Mouse (Mus musculus): ENCODE results near the gene Ttll13. TPM values are rescaled to one million over a fixed set of nuclear protein-coding genes. Genes with fewer than 3 reads are reported as not detected.

Ttll13 gene
- polyA plus RNA-seq, 1 experiment from 2014 or later = 1.2 TPM

DNA sequence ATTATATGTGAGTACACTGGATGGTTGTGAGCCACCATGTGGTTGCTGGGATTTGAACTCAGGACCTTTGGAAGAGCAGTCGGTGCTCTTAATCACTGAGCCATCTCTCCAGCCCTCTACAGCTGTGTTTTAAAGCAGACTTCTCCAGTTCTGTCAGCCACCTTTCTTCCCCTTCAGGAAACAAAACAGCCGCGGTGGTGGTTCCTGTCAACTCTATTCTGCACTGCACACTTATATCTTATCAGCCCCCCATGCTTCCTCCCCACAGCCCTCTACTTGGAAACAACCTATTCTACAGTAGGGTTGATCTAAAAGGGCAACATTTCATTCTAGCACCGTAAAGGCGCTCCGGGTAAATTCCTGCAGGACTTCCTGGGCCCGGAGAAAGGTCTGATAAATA lies 683 bp downstream of the Ttll13 start:
- Histone ChIP-seq H3K4me1 (no peaks in the 10 kb centered on the region), H3K27me3 (no peaks in the 10 kb centered on the region), H3K9me3 (0 out of 2 replicates have a peak, but pooled peaks cover 4% of the 10 kb centered on the region), H3K4me2 (replicated peaks) (peak overlapping the region; percentile 53), H3K27ac (no peak overlapping the region), H3K4me3 (peak overlapping the region; percentile 55), H3K36me3 (no peaks in the 10 kb centered on the region), H3K9ac (no peak overlapping the region)
- ATAC-seq (ENCODE audit: insufficient number of reproducible peaks, insufficient read depth, low FRiP score, low TSS enrichment) = no peak
- 65% methylated on average over 7 of the region's 7 CpGs for whole genome bisulfite sequencing

DNA sequence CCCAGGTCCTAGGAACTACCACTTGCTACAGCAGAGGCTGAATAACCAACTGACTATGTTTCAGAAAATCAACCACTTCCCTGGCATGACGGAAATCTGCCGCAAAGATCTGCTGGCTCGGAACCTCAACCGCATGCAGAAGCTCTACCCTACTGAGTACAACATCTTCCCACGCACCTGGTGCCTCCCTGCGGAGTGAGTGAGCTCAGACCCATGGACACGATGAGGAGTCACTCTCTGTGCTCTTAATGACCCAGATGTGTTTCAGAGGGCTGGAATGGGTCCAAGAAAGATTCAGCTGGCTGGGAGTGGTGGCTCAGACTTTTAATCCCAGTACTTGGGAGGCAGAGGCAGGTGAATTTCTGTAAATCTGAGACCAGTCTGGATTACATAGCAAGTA lies 6.3 kb downstream of the Ttll13 start:
- Histone ChIP-seq H3K4me1 (no peaks in the 10 kb centered on the region), H3K4me2 (replicated peaks) (no peak overlapping the region), H3K36me3 (no peaks in the 10 kb centered on the region), H3K27ac (no peak overlapping the region), H3K9me3 (no peaks in the 10 kb centered on the region), H3K9ac (no peak overlapping the region), H3K4me3 (no peak overlapping the region), H3K27me3 (0 out of 2 replicates have a peak, but pooled peaks cover 12% of the 10 kb centered on the region)
- ATAC-seq (ENCODE audit: insufficient number of reproducible peaks, insufficient read depth, low FRiP score, low TSS enrichment) = no peak
- 82% methylated on average over 7 of the region's 7 CpGs for WGBS

DNA sequence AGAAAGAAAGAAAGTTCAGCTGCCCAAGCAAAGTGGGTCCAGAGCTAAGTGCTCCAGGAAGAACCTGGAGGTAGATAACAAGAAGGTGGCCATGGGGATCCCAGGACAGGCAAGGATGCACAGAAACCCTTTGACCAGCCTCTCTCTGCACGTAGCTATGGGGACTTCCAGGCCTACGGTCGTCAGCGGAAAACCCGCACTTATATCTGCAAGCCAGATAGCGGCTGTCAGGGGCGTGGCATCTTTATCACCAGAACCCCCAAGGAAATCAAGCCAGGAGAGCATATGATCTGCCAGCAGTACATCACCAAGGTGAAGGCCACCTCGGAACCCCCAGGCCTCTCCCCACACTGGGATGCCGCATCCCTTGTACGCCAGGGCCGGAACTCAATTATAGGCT lies 6.7 kb downstream of the Ttll13 start:
- Histone ChIP-seq H3K27me3 (0 out of 2 replicates have a peak, but pooled peaks cover 12% of the 10 kb centered on the region), H3K9me3 (no peaks in the 10 kb centered on the region), H3K36me3 (no peaks in the 10 kb centered on the region), H3K27ac (no peak overlapping the region), H3K9ac (no peak overlapping the region), H3K4me2 (replicated peaks) (no peak overlapping the region), H3K4me3 (no peak overlapping the region), H3K4me1 (no peaks in the 10 kb centered on the region)
- no peak for ATAC-seq (ENCODE audit: insufficient number of reproducible peaks, insufficient read depth, low FRiP score, low TSS enrichment)
- WGBS = 84% methylated on average over 11 of the region's 11 CpGs

DNA sequence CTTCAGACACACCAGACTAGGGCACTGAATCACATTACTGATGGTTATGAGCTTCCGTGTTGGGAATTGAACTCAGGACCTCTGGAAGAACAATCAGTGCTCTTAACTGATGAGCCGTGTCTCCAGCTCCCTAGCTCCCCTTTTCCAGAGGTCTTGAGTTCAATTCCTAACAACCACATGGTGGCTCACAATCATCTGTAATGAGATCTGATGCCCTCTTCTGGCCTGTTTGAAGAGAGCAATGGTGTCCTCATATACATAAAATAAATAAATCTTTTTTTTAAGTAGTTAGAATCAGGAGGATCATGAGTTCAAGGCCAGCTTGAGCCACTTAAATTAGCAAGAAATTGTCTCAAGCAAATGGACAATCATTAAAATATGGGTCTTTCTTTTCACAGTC lies 9.8 kb downstream of the Ttll13 start:
- Histone ChIP-seq H3K4me1 (no peaks in the 10 kb centered on the region), H3K27ac (no peak overlapping the region), H3K9me3 (no peaks in the 10 kb centered on the region), H3K27me3 (peaks cover 16% of the 10 kb centered on the region; the same call in 1 of the 2 replicates), H3K4me3 (no peak overlapping the region), H3K4me2 (replicated peaks) (no peak overlapping the region), H3K36me3 (no peaks in the 10 kb centered on the region), H3K9ac (no peak overlapping the region)
- no peak for ATAC-seq (ENCODE audit: insufficient number of reproducible peaks, insufficient read depth, low FRiP score, low TSS enrichment)
- WGBS = 84% methylated on average over 2 of the region's 2 CpGs

DNA sequence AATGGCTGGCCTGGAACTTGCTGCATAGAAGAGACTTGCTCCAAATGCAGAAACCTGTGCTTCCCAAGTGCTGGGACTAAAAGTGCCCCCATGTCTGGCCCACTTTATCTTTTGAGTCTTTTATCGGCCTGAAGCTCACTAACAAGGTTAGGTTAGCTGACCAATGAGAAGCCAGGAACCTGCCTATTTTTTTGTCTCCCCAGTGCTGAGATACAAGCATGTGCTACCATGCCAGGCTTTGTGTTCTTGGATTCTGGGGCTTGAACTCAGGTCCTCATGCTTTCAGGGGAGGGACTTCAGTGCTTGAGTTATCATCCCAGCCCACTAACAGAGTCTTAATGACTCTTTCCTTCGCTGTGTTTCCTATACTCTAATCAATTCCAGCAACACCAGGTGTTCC lies 11.5 kb downstream of the Ttll13 start:
- no peaks in the 10 kb centered on the region for H3K9me3 ChIP-seq
- H3K9ac ChIP-seq = no peak overlapping the region
- H3K4me1 ChIP-seq = peaks cover 7% of the 10 kb centered on the region; the same call in 1 of the 2 replicates
- no peaks in the 10 kb centered on the region for H3K36me3 ChIP-seq
- no peak for ATAC-seq (ENCODE audit: insufficient number of reproducible peaks, insufficient read depth, low FRiP score, low TSS enrichment)
- peaks cover 16% of the 10 kb centered on the region; the same call in 1 of the 2 replicates for H3K27me3 ChIP-seq
- 46% methylated on average over 2 of the region's 2 CpGs for WGBS
- H3K4me2 ChIP-seq (replicated peaks) = no peak overlapping the region
- no peak overlapping the region for H3K4me3 ChIP-seq
- H3K27ac ChIP-seq = no peak overlapping the region

DNA sequence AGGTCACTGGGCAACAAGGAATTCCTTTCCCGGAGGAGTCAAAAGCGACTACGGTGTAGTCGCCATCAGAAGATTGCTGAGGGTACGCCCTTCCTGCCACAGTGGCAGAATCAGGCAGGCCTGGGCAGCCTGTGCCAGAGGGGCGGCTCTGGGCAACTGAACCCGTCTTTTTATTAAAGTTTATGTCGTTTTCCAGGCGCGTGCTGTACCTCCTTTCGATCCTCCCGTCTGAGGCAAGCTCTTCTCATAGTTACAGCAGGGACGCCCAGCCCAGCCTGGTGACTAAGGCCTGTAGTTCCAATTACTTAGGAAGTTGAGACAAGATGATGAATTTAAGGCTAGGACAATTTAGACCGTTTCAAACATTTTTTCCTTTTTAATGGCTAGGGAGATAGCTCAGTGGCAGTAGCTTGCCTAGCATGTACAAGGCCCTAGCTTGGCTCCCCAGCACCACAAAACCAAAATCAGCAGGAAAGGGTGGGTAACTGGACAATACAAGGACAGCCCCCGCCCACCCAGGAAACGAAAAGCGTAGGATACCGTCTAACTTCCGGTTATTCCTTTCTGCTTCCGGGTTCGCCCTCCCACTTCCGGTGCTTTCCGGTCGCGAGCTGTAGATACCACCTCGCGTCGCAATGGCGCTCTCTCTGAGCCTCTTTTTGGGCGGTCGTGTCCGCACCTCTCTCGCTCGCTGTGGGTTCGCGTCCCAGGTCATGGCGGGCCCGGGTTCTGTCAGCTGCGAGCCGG lies 14.6 kb downstream of the Ttll13 start, which contains the start of gene Ngrn:
Ngrn (plus strand) TSS at position 591 of the 747 bp plus-strand sequence.
- Histone ChIP-seq H3K9me3 (no peaks in the 10 kb centered on the region), H3K27me3 (peaks cover 4% of the 10 kb centered on the region; the same call in 1 of the 2 replicates), H3K4me1 (peaks cover 7% of the 10 kb centered on the region; the same call in 1 of the 2 replicates), H3K36me3 (peaks cover 18% of the 10 kb centered on the region), H3K9ac (peak within 1 kb of the TSS; percentile 74), H3K4me3 (peak within 1 kb of the TSS; percentile 79), H3K27ac (peak within 1 kb of the TSS; percentile 77), H3K4me2 (replicated peaks) (peak within 1 kb of the TSS; percentile 85)
- 24% methylated on average over 40 of the region's 40 CpGs for WGBS
- peak; percentile 73 for ATAC-seq (ENCODE audit: insufficient number of reproducible peaks, insufficient read depth, low FRiP score, low TSS enrichment)

DNA sequence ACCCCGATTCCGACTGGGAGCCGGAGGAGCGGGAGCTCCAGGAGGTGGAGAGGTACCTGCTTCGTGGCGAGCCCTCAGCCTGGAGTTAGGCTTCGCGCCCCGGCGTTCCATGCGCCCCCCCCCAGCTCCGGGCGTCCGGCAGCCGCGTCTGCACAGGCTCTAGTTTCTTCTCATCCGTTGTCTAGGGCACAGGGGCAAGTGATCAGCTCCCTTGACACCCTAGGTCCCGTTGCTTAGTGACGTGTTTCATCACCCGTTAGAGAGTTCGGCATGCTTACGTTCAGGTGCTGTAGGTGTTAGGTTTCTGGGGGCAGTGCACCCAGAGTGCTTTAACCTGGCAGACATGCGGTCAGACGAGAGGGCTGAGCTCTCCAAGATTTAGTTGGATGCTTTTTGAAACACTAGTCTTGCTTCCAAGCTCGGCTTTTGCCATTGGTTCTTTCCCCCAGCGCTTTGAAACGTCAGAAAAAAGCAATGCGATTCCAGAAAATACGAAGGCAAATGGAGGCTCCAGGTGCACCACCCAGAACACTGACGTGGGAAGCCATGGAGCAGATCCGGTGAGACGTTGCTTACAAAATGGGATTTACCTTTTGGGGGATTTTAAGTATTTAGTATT lies 15.3 kb downstream of the Ttll13 start:
- Histone ChIP-seq H3K9ac (peak overlapping the region; percentile 74), H3K27me3 (peaks cover 4% of the 10 kb centered on the region; the same call in 1 of the 2 replicates), H3K4me2 (replicated peaks) (peak overlapping the region; percentile 85), H3K9me3 (no peaks in the 10 kb centered on the region), H3K36me3 (peaks cover 20% of the 10 kb centered on the region), H3K4me1 (peaks cover 7% of the 10 kb centered on the region; the same call in 1 of the 2 replicates), H3K27ac (peak overlapping the region; percentile 77), H3K4me3 (peak overlapping the region; percentile 79)
- peak; percentile 37; the same call in 1 of the 2 replicates for ATAC-seq (ENCODE audit: insufficient number of reproducible peaks, insufficient read depth, low FRiP score, low TSS enrichment)
- WGBS = 1% methylated on average over 32 of the region's 32 CpGs

DNA sequence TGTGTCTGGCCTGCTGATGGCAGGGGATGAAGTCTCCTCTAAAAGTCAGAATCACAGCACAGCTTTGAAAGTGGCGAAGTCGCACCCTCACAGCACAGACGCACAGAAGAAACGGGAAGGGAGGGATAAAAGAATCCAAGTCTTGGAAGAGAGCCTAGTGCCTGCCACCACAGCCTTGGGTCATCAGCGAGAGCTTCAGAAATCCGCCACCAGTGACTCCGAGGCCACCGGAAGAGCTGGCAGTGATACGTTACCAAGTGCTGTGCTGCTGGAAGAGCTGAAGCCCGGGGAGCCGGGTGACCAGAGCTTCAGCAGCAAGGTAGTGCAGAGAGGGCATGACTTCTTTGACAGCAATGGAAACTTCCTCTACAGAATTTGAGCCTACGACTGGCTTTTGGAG lies 18.4 kb downstream of the Ttll13 start:
- Histone ChIP-seq H3K9me3 (no peaks in the 10 kb centered on the region), H3K4me2 (replicated peaks) (no peak overlapping the region), H3K27ac (no peak overlapping the region), H3K9ac (no peak overlapping the region), H3K4me3 (no peak overlapping the region), H3K36me3 (peaks cover 26% of the 10 kb centered on the region), H3K27me3 (no peaks in the 10 kb centered on the region; the same call in 1 of the 2 replicates), H3K4me1 (peaks cover 15% of the 10 kb centered on the region; the same call in 1 of the 2 replicates)
- no peak for ATAC-seq (ENCODE audit: insufficient number of reproducible peaks, insufficient read depth, low FRiP score, low TSS enrichment)
- 94% methylated on average over 12 of the region's 12 CpGs for WGBS

DNA sequence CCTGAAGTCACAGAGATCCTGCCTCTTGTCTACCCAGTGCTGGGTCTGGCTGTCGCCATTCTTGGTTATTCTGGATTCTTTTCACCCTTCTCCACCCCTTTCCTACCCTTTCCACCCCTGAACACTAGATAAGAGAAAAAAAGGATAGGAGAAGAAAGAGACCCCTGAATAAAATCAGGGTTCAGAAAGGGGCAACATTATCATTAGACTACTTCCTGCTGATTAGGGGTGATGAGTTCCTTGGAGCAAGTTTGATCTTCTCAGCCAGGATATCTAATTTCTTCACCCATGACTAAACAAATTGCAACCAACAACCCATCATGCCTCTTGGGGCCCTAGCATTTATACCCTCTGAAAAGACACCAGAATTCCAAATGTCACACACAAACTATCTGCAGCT lies 21.6 kb downstream of the Ttll13 start:
- peaks cover 17% of the 10 kb centered on the region for H3K4me1 ChIP-seq
- H3K9ac ChIP-seq = no peak overlapping the region
- WGBS = 73% methylated on average over 1 of the region's 1 CpGs
- no peak overlapping the region for H3K4me3 ChIP-seq
- peaks cover 28% of the 10 kb centered on the region for H3K36me3 ChIP-seq
- H3K27me3 ChIP-seq = no peaks in the 10 kb centered on the region
- ATAC-seq (ENCODE audit: insufficient number of reproducible peaks, insufficient read depth, low FRiP score, low TSS enrichment) = no peak
- H3K9me3 ChIP-seq = no peaks in the 10 kb centered on the region
- no peak overlapping the region for H3K4me2 ChIP-seq (replicated peaks)
- H3K27ac ChIP-seq = no peak overlapping the region

DNA sequence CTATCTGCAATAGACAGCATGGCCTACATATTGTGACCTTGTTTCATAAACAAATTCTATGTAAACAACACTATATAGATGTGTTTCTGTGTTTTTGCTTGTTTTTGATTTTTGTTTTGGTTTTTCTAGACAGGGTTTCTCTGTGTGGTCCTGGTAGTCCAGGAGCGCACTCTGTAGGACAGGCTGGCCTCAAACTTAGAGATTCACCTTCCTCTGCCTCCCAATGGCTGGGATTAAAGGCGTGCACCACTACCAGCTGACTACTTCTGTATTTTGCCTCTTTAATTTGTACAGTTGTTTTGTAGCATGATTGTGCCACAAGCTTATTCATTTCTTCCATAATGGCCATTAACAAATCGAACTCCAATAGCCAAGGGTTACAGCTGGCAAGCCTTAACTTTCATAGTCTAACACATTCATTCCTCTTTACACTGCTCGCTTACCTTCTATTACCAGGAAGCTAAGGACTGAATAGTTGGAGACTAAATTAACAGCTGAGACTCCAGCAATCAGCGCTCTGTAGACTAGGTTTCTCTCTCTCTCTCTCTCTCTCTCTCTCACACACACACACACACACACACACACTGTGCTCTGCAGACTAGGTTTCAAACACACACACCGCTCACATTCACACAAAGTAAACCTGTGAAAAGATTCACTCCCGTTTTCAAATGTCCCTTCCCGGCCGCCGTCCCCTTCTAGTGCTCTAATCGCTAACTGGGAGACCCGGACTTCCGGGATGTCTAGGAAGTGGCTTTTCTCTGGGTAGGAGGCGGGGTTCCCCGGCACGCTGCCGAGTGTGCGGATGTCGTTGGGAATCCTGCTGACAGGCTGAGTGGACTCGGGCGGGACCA lies 22.9 kb downstream of the Ttll13 start, which contains the start of gene Vps33b:
Vps33b (plus strand) TSS at position 753 of the 854 bp plus-strand sequence.
- H3K4me2 ChIP-seq (replicated peaks) = peak within 1 kb of the TSS; percentile 87
- peaks cover 40% of the 10 kb centered on the region for H3K36me3 ChIP-seq
- H3K4me3 ChIP-seq = peak within 1 kb of the TSS; percentile 86
- WGBS = 6% methylated on average over 21 of the region's 21 CpGs
- H3K27ac ChIP-seq = peak within 1 kb of the TSS; percentile 73
- peak within 1 kb of the TSS; percentile 79 for H3K9ac ChIP-seq
- H3K27me3 ChIP-seq = no peaks in the 10 kb centered on the region
- peaks cover 17% of the 10 kb centered on the region for H3K4me1 ChIP-seq
- peak; percentile 73 for ATAC-seq (ENCODE audit: insufficient number of reproducible peaks, insufficient read depth, low FRiP score, low TSS enrichment)
- no peaks in the 10 kb centered on the region for H3K9me3 ChIP-seq

DNA sequence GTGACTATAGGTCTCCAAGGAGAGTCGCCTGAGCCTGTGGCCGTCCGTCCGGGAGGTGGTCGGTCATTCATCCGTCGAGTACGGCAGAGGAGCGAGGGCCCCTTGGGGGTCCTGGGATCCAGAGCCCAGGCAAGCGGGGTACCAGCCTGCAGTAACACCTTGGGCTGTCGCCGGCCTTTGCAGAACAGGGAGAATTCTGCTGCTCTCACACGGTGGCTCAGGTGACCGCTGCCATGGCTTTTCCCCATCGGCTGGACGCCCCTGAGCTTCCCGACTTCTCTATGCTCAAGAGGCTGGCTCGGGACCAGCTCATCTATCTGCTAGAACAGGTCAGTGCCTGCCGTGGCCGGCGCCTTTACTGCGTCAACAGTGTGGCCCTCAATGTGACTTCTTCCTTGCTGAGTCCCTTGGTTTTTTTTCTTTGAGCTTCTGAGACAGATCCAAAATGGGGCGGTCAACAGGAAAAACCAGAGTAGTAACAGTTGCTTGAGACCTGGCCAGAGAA lies 23.6 kb downstream of the Ttll13 start:
- peak; percentile 56 for ATAC-seq (ENCODE audit: insufficient number of reproducible peaks, insufficient read depth, low FRiP score, low TSS enrichment)
- peaks cover 5% of the 10 kb centered on the region for H3K9me3 ChIP-seq
- H3K4me1 ChIP-seq = peaks cover 17% of the 10 kb centered on the region
- no peaks in the 10 kb centered on the region for H3K27me3 ChIP-seq
- H3K27ac ChIP-seq = peak overlapping the region; percentile 48; the same call in 1 of the 2 replicates
- under 1% methylated on average over 23 of the region's 23 CpGs for WGBS
- H3K4me3 ChIP-seq = peak overlapping the region; percentile 86
- H3K4me2 ChIP-seq (replicated peaks) = peak overlapping the region; percentile 87
- peaks cover 40% of the 10 kb centered on the region for H3K36me3 ChIP-seq
- peak overlapping the region; percentile 79 for H3K9ac ChIP-seq

Measured in embryonic facial prominence, embryonic 12.5 days (tissue).